Mouse (Mus musculus): ENCODE measurements around the gene Spty2d1. TPM values are rescaled to one million over a fixed set of nuclear protein-coding genes. Genes with fewer than 3 reads are reported as not detected.
A peak's percentile ranks its signal among the peaks of the same experiment; 100 is the strongest.

Gene Spty2d1
- total RNA-seq, 1 experiment from 2014 or later = 84.5 TPM

DNA sequence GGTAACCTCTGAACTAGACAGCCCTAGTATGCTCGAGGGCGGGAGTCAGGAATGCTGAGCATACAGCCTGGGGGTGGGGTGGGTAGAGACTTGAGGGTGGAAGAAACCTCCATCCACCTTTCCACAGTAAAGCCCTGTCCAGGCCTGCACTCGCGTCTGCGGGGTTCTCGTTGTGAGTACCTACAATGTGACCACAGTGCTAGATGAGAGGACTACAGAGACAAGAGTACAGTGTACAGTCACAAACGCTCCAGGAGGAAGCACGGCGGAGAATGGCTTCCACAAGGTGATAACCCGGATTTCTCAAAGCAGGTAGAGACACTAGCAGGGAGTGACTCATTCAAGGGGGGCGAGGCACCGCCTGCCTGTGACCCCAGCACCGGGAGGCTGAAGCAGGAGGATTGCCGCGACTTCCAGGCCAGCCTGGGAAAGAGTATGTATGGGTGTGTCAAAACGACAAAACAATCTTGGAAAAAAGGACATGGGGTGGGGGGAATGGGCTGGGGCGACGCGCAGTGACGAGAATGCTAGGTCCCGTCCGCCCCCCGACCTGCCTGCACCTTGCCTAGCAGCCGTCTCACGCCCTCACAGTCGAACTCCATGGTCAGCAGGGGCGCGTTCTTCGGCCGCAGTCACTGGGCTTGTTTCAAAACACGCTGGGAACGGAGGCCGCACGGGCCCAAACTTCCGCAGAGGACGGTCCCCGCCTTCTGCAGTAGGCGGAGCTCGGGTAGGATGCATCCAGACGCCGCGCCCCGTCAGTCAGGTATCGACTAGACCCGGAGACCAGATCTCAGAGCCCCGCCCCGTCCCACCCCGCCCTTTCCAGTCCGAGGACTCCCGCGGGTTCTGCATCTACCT lies 50.1 kb downstream of the Spty2d1 start, which contains the start of gene Uevld:
Gene Uevld (minus strand): TSS at position 697 of the 861 bp plus-strand sequence.
- ATAC-seq (replicated peaks; ENCODE audit: insufficient number of reproducible peaks, low FRiP score, low TSS enrichment, poor library complexity, severe bottlenecking) = peak; percentile 93

Other genes starting within 250 kb of the Spty2d1 start
- 70.1 to 71.8 TPM (median 71.7 TPM) in 3 replicates for gene Hps5, start 212.3 kb downstream of the Spty2d1 start, total RNA-seq (2017)
- 66.3 to 96.5 TPM (median 95.7 TPM) in 3 replicates for gene Gtf2h1, start 212.3 kb downstream of the Spty2d1 start, total RNA-seq (2017)
- 260 to 317 TPM (median 292 TPM) in 3 replicates for gene Ldha, start 166.9 kb downstream of the Spty2d1 start, total RNA-seq (2017)
- 0.39 to 13.0 TPM (median 3.9 TPM) in 3 replicates for gene Ldhc, start 147.2 kb downstream of the Spty2d1 start, total RNA-seq (2017)
- 27.2 to 80.4 TPM (median 57.3 TPM) in 3 replicates for gene Tsg101, start 88.4 kb downstream of the Spty2d1 start, total RNA-seq (2017)
- 4.8 to 9.9 TPM (median 6.4 TPM) in 3 replicates for gene Uevld, start 49.9 kb downstream of the Spty2d1 start, total RNA-seq (2017)
- gene Gm9999, start 24.8 kb downstream of the Spty2d1 start, total RNA-seq (2017) = not detected in 3 replicates
- gene Tmem86a, start 42.2 kb upstream of the Spty2d1 start, total RNA-seq (2017) = 3.2 to 7.5 TPM (median 4.8 TPM) in 3 replicates
- 1.6 TPM in 1 of 3 replicates, not detected in the others for gene Ptpn5, start 125.3 kb upstream of the Spty2d1 start, total RNA-seq (2017)
- not detected in 3 replicates for gene Mrgpra6, start 196.5 kb upstream of the Spty2d1 start, total RNA-seq (2017)
- gene Mrgpra9, start 244.4 kb upstream of the Spty2d1 start, total RNA-seq (2017) = not detected in 3 replicates

Data from monocyte, adult 5-6 weeks (primary cell).